Mouse (Mus musculus) heart, embryonic 12.5 days (tissue): Measurements from ENCODE around the gene Nfam1. TPM values are rescaled to one million over a fixed set of nuclear protein-coding genes. Genes with fewer than 3 reads are reported as not detected.
"Not testable (repeated sequence)": the region's sequence is repeated elsewhere in the genome, so short reads cannot be mapped to it uniquely, and the experiment has no call there.

Experiments used
- ATAC-seq: fragments of 200-750 bp; cut with Nextera tagmentation; 2 replicates; pipeline ENCODE4 v1.8.0; 2017; ENCODE audit warnings: moderate TSS enrichment, moderate library complexity; ENCODE audit not compliant: insufficient number of reproducible peaks, low FRiP score
- H3K27ac ChIP-seq: fragments of 300-500 bp; sonication (generic); 2 replicates; pipeline ENCODE4 v1.5.1; 2016; ENCODE audit warnings: mild to moderate bottlenecking, moderate library complexity; ENCODE audit not compliant: poor library complexity, severe bottlenecking
- H3K27me3 ChIP-seq: fragments of 300-500 bp; sonication (generic); replicated peaks from 2 replicates; pipeline ENCODE4 v1.6.1; 2016; ENCODE audit warnings: mild to moderate bottlenecking, moderate library complexity
- H3K36me3 ChIP-seq: fragments of 300-500 bp; sonication (generic); 2 replicates; pipeline ENCODE4 v1.6.1; 2016; ENCODE audit warnings: mild to moderate bottlenecking, moderate library complexity
- H3K4me1 ChIP-seq: fragments of 300-500 bp; sonication (generic); replicated peaks from 2 replicates; pipeline ENCODE4 v1.6.1; 2016; ENCODE audit warnings: mild to moderate bottlenecking
- H3K4me2 ChIP-seq: fragments of 300-500 bp; sonication (generic); 2 replicates; pipeline ENCODE4 v1.6.1; 2016; ENCODE audit warnings: mild to moderate bottlenecking, moderate library complexity
- H3K4me3 ChIP-seq: fragments of 300-500 bp; sonication (generic); 2 replicates; pipeline ENCODE4 v1.5.1; 2016; ENCODE audit warnings: mild to moderate bottlenecking
- H3K9ac ChIP-seq: fragments of 300-500 bp; sonication (generic); 2 replicates; pipeline ENCODE4 v1.6.1; 2016; ENCODE audit warnings: mild to moderate bottlenecking, moderate library complexity
- H3K9me3 ChIP-seq: fragments of 300-500 bp; sonication (generic); replicated peaks from 2 replicates; pipeline ENCODE4 v1.6.1; 2016; ENCODE audit warnings: mild to moderate bottlenecking, moderate library complexity
- WGBS: fragments of 180-500 bp; shearing (Covaris S2); methylation state at CpG from one replicate; pipeline ENCODE4 v1.1.7; 2016; 5-methylcytosine and 5-hydroxymethylcytosine counted together
- polyA plus RNA-seq: library from polyadenylated mRNA; unstranded; fragments of >200 nt; fragmentation: Nextera tagmentation; extraction: Ambion mirVana; gene quantifications from 2 replicates; pipeline ENCODE4 v1.2.1, GENCODE M21; 2016

Nfam1 gene
- polyA plus RNA-seq, 1 experiment from 2014 or later, result 1.7 TPM

- H3K4me3 ChIP-seq, result peak overlapping the region; percentile 42
- peak; percentile 77 for ATAC-seq
- no peaks in the 10 kb centered on the region for H3K36me3 ChIP-seq
- H3K27me3 ChIP-seq, result 0 out of 2 replicates have a peak, but pooled peaks cover 3% of the 10 kb centered on the region
- peak overlapping the region; percentile 92 for H3K27ac ChIP-seq
- peak overlapping the region; percentile 75 for H3K4me2 ChIP-seq
- peak overlapping the region; percentile 68 for H3K9ac ChIP-seq
- H3K9me3 ChIP-seq, result no peaks in the 10 kb centered on the region
- under 1% methylated on average over 29 of the region's 29 CpGs for WGBS
- H3K4me1 ChIP-seq, result peaks cover 53% of the 10 kb centered on the region
Observed at GRCm38 (mm10) chr15:83056378-83057083, 23.4 kb upstream of the Nfam1 start.

GRCm38 (mm10) chr15:83055569-83055968 is 22.5 kb upstream of the Nfam1 start:
- Histone ChIP-seq H3K9ac (no peak overlapping the region), H3K4me3 (peak overlapping the region; percentile 10; the same call in 1 of the 2 replicates), H3K36me3 (no peaks in the 10 kb centered on the region), H3K27ac (peak overlapping the region; percentile 92), H3K9me3 (no peaks in the 10 kb centered on the region), H3K27me3 (0 out of 2 replicates have a peak, but pooled peaks cover 3% of the 10 kb centered on the region), H3K4me1 (peaks cover 53% of the 10 kb centered on the region), H3K4me2 (peak overlapping the region; percentile 75)
- ATAC-seq, result no peak
- 41% methylated on average over 5 of the region's 5 CpGs for WGBS

- H3K27ac ChIP-seq, result no peak overlapping the region
- H3K4me1 ChIP-seq, result peaks cover 44% of the 10 kb centered on the region
- H3K9ac ChIP-seq, result no peak overlapping the region
- H3K9me3 ChIP-seq, result no peaks in the 10 kb centered on the region
- ATAC-seq, result no peak
- 0 out of 2 replicates have a peak, but pooled peaks cover 3% of the 10 kb centered on the region for H3K27me3 ChIP-seq
- WGBS, result 56% methylated on average over 11 of the region's 11 CpGs
- no peak overlapping the region for H3K4me2 ChIP-seq
- no peaks in the 10 kb centered on the region for H3K36me3 ChIP-seq
- H3K4me3 ChIP-seq, result no peak overlapping the region
Observed at GRCm38 (mm10) chr15:83053261-83053660, 20.2 kb upstream of the Nfam1 start.

GRCm38 (mm10) chr15:83052341-83053104 is 19.4 kb upstream of the Nfam1 start:
- Histone ChIP-seq H3K27me3 (0 out of 2 replicates have a peak, but pooled peaks cover 3% of the 10 kb centered on the region), H3K9me3 (no peaks in the 10 kb centered on the region), H3K9ac (no peak overlapping the region), H3K4me3 (no peak overlapping the region), H3K4me2 (no peak overlapping the region), H3K36me3 (no peaks in the 10 kb centered on the region), H3K27ac (no peak overlapping the region), H3K4me1 (peaks cover 38% of the 10 kb centered on the region)
- no peak for ATAC-seq
- WGBS, result 62% methylated on average over 6 of the region's 6 CpGs

GRCm38 (mm10) chr15:83046730-83047129 is 13.6 kb upstream of the Nfam1 start:
- no peak for ATAC-seq
- 75% methylated on average over 7 of the region's 7 CpGs for WGBS
- H3K27ac ChIP-seq, result no peak overlapping the region
- H3K4me1 ChIP-seq, result peaks cover 22% of the 10 kb centered on the region
- H3K4me3 ChIP-seq, result no peak overlapping the region
- no peak overlapping the region for H3K4me2 ChIP-seq
- H3K9me3 ChIP-seq, result peaks cover 10% of the 10 kb centered on the region
- no peaks in the 10 kb centered on the region for H3K36me3 ChIP-seq
- no peak overlapping the region for H3K9ac ChIP-seq
- H3K27me3 ChIP-seq, result no peaks in the 10 kb centered on the region; the same call in 1 of the 2 replicates

GRCm38 (mm10) chr15:83046308-83046707 is 13.2 kb upstream of the Nfam1 start:
- peaks cover 22% of the 10 kb centered on the region for H3K4me1 ChIP-seq
- H3K4me2 ChIP-seq, result no peak overlapping the region
- H3K4me3 ChIP-seq, result no peak overlapping the region
- no peak for ATAC-seq
- peaks cover under 1% of the 10 kb centered on the region; the same call in 1 of the 2 replicates for H3K27me3 ChIP-seq
- 94% methylated on average over 3 of the region's 3 CpGs for WGBS
- no peaks in the 10 kb centered on the region for H3K36me3 ChIP-seq
- no peak overlapping the region for H3K27ac ChIP-seq
- no peak overlapping the region for H3K9ac ChIP-seq
- peaks cover 10% of the 10 kb centered on the region for H3K9me3 ChIP-seq

GRCm38 (mm10) chr15:83045565-83045964 is 12.5 kb upstream of the Nfam1 start:
- not testable (repeated sequence) for H3K4me2 ChIP-seq, H3K9ac ChIP-seq, H3K4me3 ChIP-seq, H3K9me3 ChIP-seq, H3K36me3 ChIP-seq, H3K27ac ChIP-seq, ATAC-seq, H3K27me3 ChIP-seq
- WGBS, result 84% methylated on average over 5 of the region's 5 CpGs
- peaks cover 22% of the 10 kb centered on the region for H3K4me1 ChIP-seq

- Histone ChIP-seq H3K4me2 (no peak overlapping the region), H3K9ac (no peak overlapping the region)
- 72% methylated on average over 22 of the region's 22 CpGs for WGBS
Observed at GRCm38 (mm10) chr15:83043362-83043708, 10.2 kb upstream of the Nfam1 start.

GRCm38 (mm10) chr15:83042655-83043361 is 9.7 kb upstream of the Nfam1 start:
- ATAC-seq, result 0 out of 2 replicates have a peak, but pooled peaks have one; percentile 17
- Histone ChIP-seq H3K4me1 (peaks cover 34% of the 10 kb centered on the region), H3K36me3 (no peaks in the 10 kb centered on the region), H3K4me3 (no peak overlapping the region), H3K9me3 (peaks cover 10% of the 10 kb centered on the region), H3K9ac (no peak overlapping the region), H3K4me2 (peak overlapping the region; percentile 45), H3K27ac (no peak overlapping the region), H3K27me3 (peaks cover 3% of the 10 kb centered on the region; the same call in 1 of the 2 replicates)
- WGBS, result 13% methylated on average over 6 of the region's 6 CpGs

More at GRCm38 (mm10) chr15:83043362-83043708, 10.2 kb upstream of the Nfam1 start:
- Histone ChIP-seq H3K4me1 (peaks cover 29% of the 10 kb centered on the region), H3K9me3 (peaks cover 10% of the 10 kb centered on the region), H3K27me3 (peaks cover 3% of the 10 kb centered on the region; the same call in 1 of the 2 replicates), H3K36me3 (no peaks in the 10 kb centered on the region), H3K27ac (no peak overlapping the region), H3K4me3 (no peak overlapping the region)
- ATAC-seq, result no peak

GRCm38 (mm10) chr15:83040156-83040555 is 7.0 kb upstream of the Nfam1 start:
- no peak for ATAC-seq
- Histone ChIP-seq H3K36me3 (no peaks in the 10 kb centered on the region), H3K4me1 (peaks cover 43% of the 10 kb centered on the region)

GRCm38 (mm10) chr15:83038812-83039211 is 5.7 kb upstream of the Nfam1 start:
- Histone ChIP-seq H3K4me2 (no peak overlapping the region), H3K27ac (no peak overlapping the region), H3K36me3 (no peaks in the 10 kb centered on the region), H3K4me3 (no peak overlapping the region), H3K9me3 (no peaks in the 10 kb centered on the region), H3K9ac (no peak overlapping the region), H3K4me1 (peaks cover 56% of the 10 kb centered on the region), H3K27me3 (peaks cover 24% of the 10 kb centered on the region)
- no peak for ATAC-seq
- 53% methylated on average over 3 of the region's 3 CpGs for WGBS

More at GRCm38 (mm10) chr15:83040156-83040555, 7.0 kb upstream of the Nfam1 start:
- no peak overlapping the region for H3K4me3 ChIP-seq
- H3K27me3 ChIP-seq, result peaks cover 10% of the 10 kb centered on the region
- no peak overlapping the region for H3K4me2 ChIP-seq
- H3K9ac ChIP-seq, result peak overlapping the region; percentile 16; the same call in 1 of the 2 replicates
- no peak overlapping the region for H3K27ac ChIP-seq
- H3K9me3 ChIP-seq, result no peaks in the 10 kb centered on the region
- WGBS, result 48% methylated on average over 2 of the region's 2 CpGs
